In genomic region chr6:122290253-122290652, GRCm38 (mm10) we compare ENCODE assay signal across 33 mouse cellular contexts. TPM values are rescaled to one million over a fixed set of nuclear protein-coding genes. Genes with fewer than 3 reads are reported as not detected.
DNase-seq lines count a peak whose midpoint lies in the region; ATAC-seq and TF ChIP-seq lines count a peak whose summit lies in the region.
"Had no signal": no experiment of that assay in that cellular context is flagged by ENCODE, and none has a peak within 500 bp of the region (broad histone marks: within the 10 kb centered on the region; RNA-seq: fewer than 3 reads in every experiment).

No protein-coding gene starts in this region.

- peak; percentile 66; the same call in 1 of the 2 replicates for ATAC-seq in kidney, embryonic 15.5 days (replicated peaks; ENCODE audit: low FRiP score)
- peak; percentile 75 for ATAC-seq in limb, embryonic 13.5 days (ENCODE audit: low FRiP score, low read depth)
- ATAC-seq: activated CD4-positive, CD25-positive, alpha-beta regulatory T cell, adult 4 months; forebrain, postnatal 0 days; hindbrain, embryonic 16.5 days; intestine, embryonic 16.5 days; liver, embryonic 12.5 days; liver, postnatal 0 days had no signal

- TF ChIP-seq CTCF in embryonic fibroblast, embryonic 13.5 days (IDR thresholded peaks at IDR 0.05; ENCODE audit: borderline replicate concordance, insufficient read depth, low read length) = no peak

- H3K27ac ChIP-seq in kidney, embryonic 15.5 days = peak overlapping the region; percentile 81
- H3K27ac ChIP-seq in embryonic fibroblast, embryonic 13.5 days (ENCODE audit: insufficient read depth, low read length) = peak overlapping the region; percentile 47; the same call in 1 of the 2 replicates
- H3K27ac ChIP-seq in limb, embryonic 13.5 days = peak overlapping the region; percentile 74
- H3K27ac ChIP-seq in hindbrain, embryonic 10.5 days = no peak overlapping the region
- H3K27ac ChIP-seq: embryonic facial prominence, embryonic 13.5 days; heart, embryonic 13.5 days; liver, embryonic 12.5 days; macrophage had no signal

- intact Hi-C loops in heart, postnatal 10 days (cut with DNase I) = no loop called here

- H3K9ac ChIP-seq in kidney, embryonic 15.5 days = no peak overlapping the region
- no peak overlapping the region for H3K9ac ChIP-seq in limb, embryonic 13.5 days
- H3K9ac ChIP-seq: embryonic facial prominence, embryonic 13.5 days; forebrain, postnatal 0 days; heart, embryonic 13.5 days; liver, embryonic 12.5 days; liver, postnatal 0 days had no signal

- DNase-seq in kidney, postnatal 36 days = no peak
- DNase-seq in hindlimb bud, embryonic 11.5 days (ENCODE audit: extremely low spot score, low read depth, low spot score) = peak; percentile 70
- no peak for DNase-seq in heart, postnatal 10 days
- no peak for DNase-seq in hindbrain, embryonic 10.5 days (ENCODE audit: low spot score)
- no peak for DNase-seq in cerebellum, postnatal 10 days
- DNase-seq: adrenal gland, adult 2 months; B cell, adult 2 months; cerebellum, adult 8-10 months; forebrain, postnatal 0 days; gastrocnemius, postnatal 10 days; heart, postnatal 14 days; kidney, postnatal 25 days; liver, postnatal 0 days; lung, postnatal 10 days; midbrain, embryonic 14.5 days; right cerebral cortex, postnatal 14 days had no signal

- H3K27me3 ChIP-seq in kidney, embryonic 15.5 days = no peaks in the 10 kb centered on the region
- no peaks in the 10 kb centered on the region for H3K27me3 ChIP-seq in limb, embryonic 13.5 days
- no peaks in the 10 kb centered on the region for H3K27me3 ChIP-seq in hindbrain, embryonic 10.5 days (ENCODE audit: insufficient read depth, poor library complexity, severe bottlenecking)
- H3K27me3 ChIP-seq: embryonic facial prominence, embryonic 13.5 days; heart, embryonic 13.5 days; liver, embryonic 12.5 days had no signal

- no peak for TF ChIP-seq POLR2A in embryonic fibroblast, embryonic 13.5 days (IDR thresholded peaks at IDR 0.05; ENCODE audit: low read depth, low read length)

- H3K9me3 ChIP-seq in kidney, embryonic 15.5 days (replicated peaks) = no peaks in the 10 kb centered on the region
- H3K9me3 ChIP-seq in limb, embryonic 13.5 days = no peaks in the 10 kb centered on the region
- no peaks in the 10 kb centered on the region for H3K9me3 ChIP-seq in hindbrain, embryonic 10.5 days
- H3K9me3 ChIP-seq: embryonic facial prominence, embryonic 13.5 days; heart, embryonic 13.5 days; liver, embryonic 12.5 days had no signal

- 10% methylated on average over 3 of the region's 3 CpGs for WGBS in kidney, embryonic 15.5 days
- 7% methylated on average over 3 of the region's 3 CpGs for WGBS in limb, embryonic 13.5 days
- 70% methylated on average over 3 of the region's 3 CpGs for WGBS in hindbrain, embryonic 10.5 days

- no peak overlapping the region for H3K4me2 ChIP-seq in kidney, embryonic 15.5 days
- no peak overlapping the region for H3K4me2 ChIP-seq in limb, embryonic 13.5 days (replicated peaks)
- H3K4me2 ChIP-seq: embryonic facial prominence, embryonic 13.5 days; heart, embryonic 13.5 days; liver, embryonic 12.5 days had no signal

- peaks cover 6% of the 10 kb centered on the region for H3K4me1 ChIP-seq in kidney, embryonic 15.5 days
- H3K4me1 ChIP-seq in embryonic fibroblast, embryonic 13.5 days (ENCODE audit: control insufficient read depth, insufficient read depth, low read length) = no peaks in the 10 kb centered on the region
- H3K4me1 ChIP-seq in limb, embryonic 13.5 days = peaks cover 19% of the 10 kb centered on the region
- no peaks in the 10 kb centered on the region for H3K4me1 ChIP-seq in hindbrain, embryonic 10.5 days (replicated peaks)
- H3K4me1 ChIP-seq: heart, embryonic 13.5 days; liver, embryonic 12.5 days had no signal

- no peak overlapping the region for H3K4me3 ChIP-seq in kidney, embryonic 15.5 days (replicated peaks)
- H3K4me3 ChIP-seq in embryonic fibroblast, embryonic 13.5 days (ENCODE audit: insufficient read depth, low read length) = no peak overlapping the region
- no peak overlapping the region for H3K4me3 ChIP-seq in limb, embryonic 13.5 days
- no peak overlapping the region for H3K4me3 ChIP-seq in hindbrain, embryonic 10.5 days
- H3K4me3 ChIP-seq: embryonic facial prominence, embryonic 13.5 days; erythroblast, embryonic 14.5 days; heart, embryonic 13.5 days; liver, embryonic 12.5 days had no signal

- H3K36me3 ChIP-seq in kidney, embryonic 15.5 days = no peaks in the 10 kb centered on the region
- H3K36me3 ChIP-seq in limb, embryonic 13.5 days = no peaks in the 10 kb centered on the region
- H3K36me3 ChIP-seq in hindbrain, embryonic 10.5 days = no peaks in the 10 kb centered on the region
- H3K36me3 ChIP-seq: embryonic facial prominence, embryonic 13.5 days; heart, embryonic 13.5 days; liver, embryonic 12.5 days had no signal

RNA-seq across cellular contexts. Expression of gene Klrg1, which starts 7.6 kb away (rescaled TPM):
- not detected in 2 replicates for polyA plus RNA-seq in kidney, embryonic 15.5 days (2015; fragmentation: Nextera tagmentation; extraction: Ambion mirVana)
- polyA plus RNA-seq in embryonic fibroblast, embryonic 13.5 days (2011; ENCODE audit: insufficient read length, low read depth, missing spikeins) = not detected in 2 replicates
- 0.22 and 0.27 TPM in 2 replicates for polyA plus RNA-seq in limb, embryonic 13.5 days (2015; fragmentation: Nextera tagmentation; extraction: Ambion mirVana)
- total RNA-seq in heart, postnatal 10 days (2021) = not detected
- polyA plus RNA-seq in hindbrain, embryonic 10.5 days (2016; fragmentation: Nextera tagmentation; extraction: Ambion mirVana) = 0.21 TPM in 1 of 2 replicates, not detected in the other
- total RNA-seq: adrenal gland, postnatal 4 days; ES-E14; gastrocnemius, postnatal 10 days; heart, adult 8-10 months; heart, postnatal 14 days; megakaryocyte-erythroid progenitor cell, adult 5-6 weeks had no signal
- polyA plus RNA-seq: adrenal gland, adult 2 months; embryonic facial prominence, embryonic 13.5 days; erythroblast, embryonic 14.5 days; forebrain, embryonic 11.5 days; heart, embryonic 13.5 days; intestine, embryonic 16.5 days; liver, embryonic 12.5 days; liver, postnatal 0 days; macrophage; stomach, embryonic 14.5 days had no signal

RNA-seq across cellular contexts. Expression of gene M6pr, which starts 18.3 kb away (rescaled TPM):
- 113 and 116 TPM in 2 replicates for polyA plus RNA-seq in kidney, embryonic 15.5 days (2015; fragmentation: Nextera tagmentation; extraction: Ambion mirVana)
- 136 and 149 TPM in 2 replicates for polyA plus RNA-seq in embryonic fibroblast, embryonic 13.5 days (2011; ENCODE audit: insufficient read length, low read depth, missing spikeins)
- 77.6 and 79.1 TPM in 2 replicates for polyA plus RNA-seq in limb, embryonic 13.5 days (2015; fragmentation: Nextera tagmentation; extraction: Ambion mirVana)
- 10 to 100 TPM; 51.8 to 52.1 TPM for total RNA-seq in heart, postnatal 10 days (2021)
- 78.8 and 91.0 TPM in 2 replicates for polyA plus RNA-seq in hindbrain, embryonic 10.5 days (2016; fragmentation: Nextera tagmentation; extraction: Ambion mirVana)

RNA-seq across cellular contexts. Expression of gene Phc1, which starts 50.1 kb away (rescaled TPM):
- 18.1 and 21.1 TPM in 2 replicates for polyA plus RNA-seq in kidney, embryonic 15.5 days (2015; fragmentation: Nextera tagmentation; extraction: Ambion mirVana)
- polyA plus RNA-seq in embryonic fibroblast, embryonic 13.5 days (2011; ENCODE audit: insufficient read length, low read depth, missing spikeins) = 20.3 and 32.0 TPM in 2 replicates
- polyA plus RNA-seq in limb, embryonic 13.5 days (2015; fragmentation: Nextera tagmentation; extraction: Ambion mirVana) = 26.1 and 28.4 TPM in 2 replicates
- 10 to 100 TPM; 22.1 to 24.3 TPM for total RNA-seq in heart, postnatal 10 days (2021)
- polyA plus RNA-seq in hindbrain, embryonic 10.5 days (2016; fragmentation: Nextera tagmentation; extraction: Ambion mirVana) = 25.9 and 29.7 TPM in 2 replicates
